Mouse (Mus musculus) layer of hippocampus, adult 9-10 months (tissue): Measurements from ENCODE around the gene Etl4.

Source experiments
- DNase-seq: peaks from one replicate; pipeline ENCODE4 v3.0.0; 2022; ENCODE audit warnings: low spot score

The Etl4 gene

DNA sequence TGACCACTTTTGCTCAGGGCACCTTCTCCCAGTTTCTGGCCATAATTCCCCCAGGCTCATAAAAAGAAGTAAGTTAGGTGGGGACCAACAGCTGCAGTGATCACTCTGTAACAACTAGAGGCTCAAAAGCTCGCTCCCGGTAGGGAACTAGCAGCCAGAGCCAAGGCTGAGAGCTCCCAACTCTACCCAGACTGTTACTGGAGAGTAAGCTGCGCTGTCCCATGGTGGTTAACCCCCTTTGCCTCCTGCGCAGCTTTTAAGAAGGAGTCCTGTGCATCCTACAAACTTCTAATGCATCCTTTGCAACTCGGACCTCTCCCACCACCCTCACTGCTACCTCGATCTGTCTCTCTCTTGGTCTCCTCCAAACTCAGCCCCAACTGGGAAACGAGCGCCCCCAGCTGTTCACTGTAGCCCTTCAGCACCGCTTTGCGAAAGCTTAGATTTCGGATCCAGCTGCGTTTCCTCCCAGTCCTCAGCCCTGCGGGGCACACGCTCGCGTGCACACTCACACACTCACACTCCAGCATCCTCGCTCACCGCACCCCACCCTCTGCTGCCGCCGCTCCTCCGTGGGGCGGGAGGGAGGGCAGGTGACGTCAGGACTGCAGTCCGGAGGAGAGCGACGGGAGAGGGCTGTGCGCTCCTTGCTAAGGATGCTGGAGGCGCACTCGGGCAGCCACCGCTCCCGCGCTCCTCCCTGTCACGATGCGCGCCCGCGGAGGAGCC lies at the start of gene Etl4:
Gene Etl4 (plus strand): TSS at position 610 of the 729 bp plus-strand sequence.
- DNase-seq, result peak; percentile 37

DNA sequence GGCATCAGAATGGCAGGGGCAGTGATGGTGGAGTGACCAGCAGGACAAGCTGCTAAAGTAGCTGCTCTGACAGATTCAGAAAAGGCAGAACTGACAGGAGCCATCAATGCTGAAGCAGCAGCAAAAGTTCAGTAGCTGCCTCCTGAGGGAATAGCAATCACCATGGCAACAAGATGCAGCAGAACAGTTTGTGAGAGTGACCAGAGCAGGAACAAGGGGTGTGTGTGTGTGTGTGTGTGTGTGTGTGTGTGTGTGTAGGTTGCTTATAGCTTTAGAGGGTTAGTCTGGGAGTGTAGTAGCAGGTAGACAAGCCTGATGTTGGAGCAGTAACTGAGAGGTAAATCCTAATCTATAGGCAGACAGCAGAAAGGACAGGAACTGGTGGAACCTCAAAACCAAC lies 40.4 kb upstream of the Etl4 start:
- DNase-seq, result no peak

GRCm38 (mm10) chr2:19871881-19872280 lies 37.7 kb upstream of the Etl4 start:
- DNase-seq, result no peak

DNA sequence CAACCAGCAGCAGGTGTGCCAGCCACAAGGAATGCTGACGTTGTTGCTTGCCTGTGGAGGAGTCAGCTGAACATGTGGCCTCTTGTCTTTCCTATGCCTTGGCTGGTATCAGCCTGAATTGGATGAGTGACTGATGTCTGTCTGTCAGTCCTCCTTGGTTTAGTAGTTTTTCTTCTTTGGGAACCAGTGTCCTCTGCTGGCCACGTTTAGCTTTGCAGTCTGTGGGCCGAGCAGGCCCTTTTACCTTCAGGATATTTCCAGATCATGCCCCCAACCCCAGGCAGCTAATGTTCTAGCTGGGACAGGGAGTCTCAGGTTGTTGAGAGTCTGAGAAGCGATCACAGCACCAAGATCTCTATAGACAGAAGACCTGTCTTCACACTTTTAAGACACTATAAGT lies 18.7 kb upstream of the Etl4 start:
- DNase-seq, result no peak

GRCm38 (mm10) chr2:19909900-19910780 lies 560 bp downstream of the Etl4 start:
- no peak for DNase-seq

DNA sequence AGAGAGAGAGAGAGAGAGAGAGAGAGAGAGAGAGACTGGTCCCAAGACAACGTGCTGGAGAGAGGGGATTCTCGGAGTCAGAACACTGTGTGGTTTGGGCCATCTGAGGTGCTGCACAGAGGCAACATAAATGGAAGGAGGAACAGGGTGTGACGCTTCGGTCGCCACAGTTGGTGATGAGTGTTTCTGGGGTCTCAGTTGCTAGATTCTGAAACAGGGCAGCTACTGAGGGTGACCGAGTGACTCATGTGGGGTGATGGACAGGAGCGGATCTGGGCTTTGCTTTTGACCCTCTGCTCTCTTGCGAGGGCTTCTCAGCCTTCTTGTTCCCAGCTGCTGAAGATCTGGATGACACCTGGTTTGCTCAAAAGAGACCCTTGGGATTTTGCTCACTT lies 1.2 kb downstream of the Etl4 start:
- no peak for DNase-seq

DNA sequence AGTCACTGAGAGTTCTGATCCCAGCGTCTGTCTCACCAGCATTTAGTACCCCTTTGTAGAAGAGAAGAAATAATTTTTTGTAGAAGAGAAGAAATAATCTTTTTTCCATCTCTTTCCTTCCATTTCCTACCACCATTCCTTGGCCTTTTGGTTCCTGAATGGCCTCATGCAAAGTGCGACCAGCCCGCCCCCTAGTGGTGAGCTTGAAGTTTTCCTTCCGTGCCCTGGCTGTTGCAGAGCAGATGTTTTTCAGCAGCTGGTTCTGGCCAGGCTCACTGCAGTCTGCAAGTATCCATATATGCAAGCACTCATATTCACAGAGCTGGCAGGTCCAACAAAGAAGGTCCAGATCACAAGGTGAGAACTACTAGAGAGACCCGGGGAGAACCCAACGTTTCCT lies 9.6 kb downstream of the Etl4 start:
- DNase-seq, result no peak

- no peak for DNase-seq
These were observed 20.4 kb downstream of the Etl4 start for GRCm38 (mm10) chr2:19930009-19930408.

DNA sequence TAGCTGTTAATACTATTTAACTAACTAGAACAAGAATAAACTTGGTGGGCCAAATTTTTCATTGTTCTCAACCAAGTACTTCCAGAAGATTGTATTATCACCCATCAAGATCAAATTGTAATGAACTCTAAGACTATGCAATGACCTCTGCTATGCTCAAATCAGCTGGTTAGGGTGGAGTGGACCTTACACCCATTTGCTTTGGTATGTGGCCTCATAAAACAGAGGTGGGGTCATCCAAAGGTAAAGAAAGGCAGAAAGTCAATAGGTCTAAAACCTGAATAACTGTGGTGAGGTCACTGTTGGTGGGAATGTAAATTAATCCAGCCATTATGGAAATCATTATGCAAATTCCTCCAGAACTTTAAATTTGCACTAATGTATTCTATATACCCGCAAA lies 24.3 kb downstream of the Etl4 start:
- DNase-seq, result no peak

DNA sequence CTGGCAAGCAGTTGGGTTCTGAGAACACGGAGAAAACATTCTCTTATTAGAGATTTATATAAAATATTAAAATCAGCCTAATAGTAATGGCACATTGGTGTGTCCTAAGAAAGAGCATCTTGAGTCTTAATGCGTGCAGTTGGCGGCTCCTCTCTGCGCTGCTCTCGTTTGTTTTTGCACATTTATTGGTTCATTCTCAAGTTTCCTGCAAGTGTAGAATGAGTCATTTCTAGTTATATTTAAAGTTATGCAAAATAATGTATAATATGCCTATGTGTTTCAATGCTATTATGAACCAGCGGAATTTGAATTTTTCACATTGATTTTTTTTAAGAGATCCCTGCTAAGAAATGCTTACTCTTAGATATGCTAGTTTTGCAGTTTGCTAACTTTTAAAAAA lies 35.6 kb downstream of the Etl4 start:
- no peak for DNase-seq

- no peak for DNase-seq
These were observed 43.4 kb downstream of the Etl4 start for GRCm38 (mm10) chr2:19953028-19953427.

DNA sequence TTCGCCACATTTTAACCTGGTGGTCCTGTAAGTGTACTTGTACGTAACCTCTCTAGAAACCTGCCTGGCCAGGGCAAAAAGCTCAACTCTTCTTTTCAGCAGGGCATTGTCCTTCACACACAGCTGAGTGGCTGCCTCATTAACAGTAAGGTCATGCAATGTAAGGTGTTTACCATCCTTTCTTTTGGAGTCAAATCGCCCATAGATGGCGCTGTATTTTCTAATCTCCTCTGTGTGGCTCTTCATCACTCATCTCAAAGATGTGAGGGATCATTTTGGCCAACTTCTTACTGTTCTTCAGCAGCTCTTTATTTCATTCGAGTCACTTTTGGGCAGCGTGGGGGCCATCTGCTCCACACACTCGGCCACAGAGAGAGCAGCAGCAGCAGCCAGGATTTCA lies 56.9 kb downstream of the Etl4 start:
- DNase-seq, result no peak

GRCm38 (mm10) chr2:20037671-20038070 lies 128.1 kb downstream of the Etl4 start:
- DNase-seq, result peak; percentile 6

GRCm38 (mm10) chr2:20072377-20072776 lies 162.8 kb downstream of the Etl4 start:
- no peak for DNase-seq

DNA sequence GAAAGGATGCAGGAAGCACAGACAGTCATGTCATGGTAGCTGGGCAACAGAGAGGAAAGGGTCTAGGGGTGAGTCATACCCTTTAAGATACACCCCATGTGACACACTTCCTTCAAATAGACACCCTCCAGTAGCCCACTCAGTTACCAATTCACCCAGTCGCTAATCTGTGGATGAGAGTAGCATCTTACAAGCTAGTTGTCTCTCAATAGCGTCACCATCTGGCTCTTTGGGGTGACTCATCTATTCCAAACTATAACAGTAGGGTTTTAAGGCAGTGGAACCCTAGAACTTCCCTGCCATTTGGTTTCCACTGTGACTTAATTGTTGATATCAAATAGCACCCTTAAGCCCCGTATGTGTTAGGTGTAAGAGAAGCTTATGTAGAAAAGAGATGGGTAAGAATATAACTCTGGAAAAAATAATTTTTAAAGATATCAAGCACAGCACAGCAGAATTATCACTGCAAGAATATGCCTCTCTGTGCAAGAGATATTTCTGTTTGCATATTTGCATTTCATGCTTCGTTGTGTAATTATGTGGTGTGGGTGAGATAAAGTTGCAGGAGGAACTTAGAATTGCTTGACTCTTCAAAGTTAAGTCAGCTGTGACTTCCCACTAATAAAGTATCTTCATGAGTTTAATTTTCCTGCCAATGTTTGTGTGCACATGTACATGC lies 166.7 kb downstream of the Etl4 start:
- DNase-seq, result no peak

DNA sequence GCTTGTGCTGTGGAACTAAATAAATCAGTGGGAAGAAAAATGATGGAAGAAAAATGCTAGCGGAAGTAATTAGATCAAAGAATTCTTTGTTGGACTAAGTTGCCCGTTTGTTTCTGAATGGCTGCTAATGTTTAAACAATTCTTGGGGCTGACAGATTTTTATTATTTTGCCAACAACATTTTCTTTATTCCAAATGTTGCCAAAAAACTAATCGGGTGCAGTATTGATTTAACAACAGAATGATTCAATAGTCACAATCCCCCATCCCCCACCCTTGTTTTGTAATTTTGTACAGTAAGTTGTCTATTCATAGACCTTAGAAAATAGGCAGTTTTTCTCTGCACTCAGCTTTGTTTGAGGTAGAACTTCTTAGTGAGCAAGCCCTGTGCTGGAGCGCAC lies 175.2 kb downstream of the Etl4 start:
- no peak for DNase-seq

DNA sequence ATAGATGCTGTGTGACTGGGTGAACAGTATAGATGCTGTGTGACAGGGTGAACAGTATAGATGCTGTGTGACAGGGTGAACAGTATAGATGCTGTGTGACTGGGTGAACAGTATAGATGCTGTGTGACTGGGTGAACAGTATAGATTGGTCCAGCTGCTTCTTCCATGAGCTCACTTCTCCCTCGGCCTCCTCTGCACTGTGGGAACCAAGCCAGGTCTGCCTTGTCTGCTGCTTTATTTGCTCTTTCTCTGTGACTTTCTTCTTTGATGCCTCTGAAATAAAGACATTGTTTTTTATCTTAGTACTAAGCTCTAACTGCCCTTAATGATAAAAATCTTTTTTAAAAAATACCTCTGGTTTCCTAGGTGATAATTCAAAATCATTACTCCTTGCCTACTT lies 195.9 kb downstream of the Etl4 start:
- no peak for DNase-seq

DNA sequence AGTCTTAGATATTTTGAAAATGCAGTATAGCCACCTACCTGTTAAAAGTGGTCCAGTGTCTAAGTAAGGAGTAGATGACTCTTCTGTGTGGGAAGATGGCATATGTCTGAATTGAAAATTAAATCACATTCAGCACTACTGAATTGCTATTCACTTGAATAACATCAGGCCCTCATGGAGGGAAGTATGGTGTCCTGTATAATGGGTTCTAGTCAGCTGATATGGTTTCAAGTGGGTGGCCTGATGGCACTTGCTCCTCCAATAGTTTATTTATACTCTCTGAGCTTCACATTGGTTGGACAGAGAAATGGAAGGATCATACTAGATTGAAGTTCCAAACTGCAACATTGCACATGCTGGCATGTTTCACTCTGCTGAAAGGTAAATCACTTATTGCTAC lies 202.1 kb downstream of the Etl4 start:
- DNase-seq, result no peak

DNA sequence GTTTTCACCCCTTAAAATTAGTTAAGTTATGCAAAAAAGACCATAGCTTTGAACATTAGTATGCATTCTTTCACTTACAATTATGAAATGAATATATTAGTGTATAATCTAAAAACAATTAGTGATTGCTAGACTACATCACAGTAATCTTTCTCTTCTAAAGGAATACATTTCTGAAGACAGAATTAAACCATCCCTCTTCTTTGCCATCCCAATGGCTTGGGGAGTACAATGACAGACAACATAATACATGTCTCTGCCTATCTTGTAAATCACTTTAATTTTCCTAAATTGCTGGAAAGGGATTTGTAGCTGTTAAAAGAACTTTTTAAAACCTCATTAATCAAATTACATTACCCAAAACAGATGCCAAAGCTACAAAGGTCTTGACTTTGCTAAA lies 216.3 kb downstream of the Etl4 start:
- DNase-seq, result no peak

GRCm38 (mm10) chr2:20131792-20132191 lies 222.2 kb downstream of the Etl4 start:
- DNase-seq, result no peak

DNA sequence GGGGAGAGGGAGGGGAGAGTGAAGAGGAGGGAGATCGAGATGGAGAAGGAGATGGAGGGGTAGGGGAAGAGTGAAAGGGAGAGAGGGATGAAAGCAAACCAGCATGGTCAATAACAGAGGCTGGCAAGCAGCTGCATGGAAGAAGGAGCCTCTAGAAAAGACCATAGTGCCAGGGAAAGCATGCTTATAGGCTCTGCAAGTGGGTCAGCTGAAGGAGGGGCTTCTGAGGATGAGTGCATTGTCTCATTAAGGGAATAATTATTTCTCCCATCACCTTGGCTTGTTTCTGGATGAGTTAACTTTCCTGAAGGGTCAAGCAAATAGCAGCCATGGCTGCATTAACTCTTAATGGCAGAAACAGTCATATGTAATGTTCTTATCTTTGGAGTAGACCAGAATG lies 228.8 kb downstream of the Etl4 start:
- DNase-seq, result no peak

DNA sequence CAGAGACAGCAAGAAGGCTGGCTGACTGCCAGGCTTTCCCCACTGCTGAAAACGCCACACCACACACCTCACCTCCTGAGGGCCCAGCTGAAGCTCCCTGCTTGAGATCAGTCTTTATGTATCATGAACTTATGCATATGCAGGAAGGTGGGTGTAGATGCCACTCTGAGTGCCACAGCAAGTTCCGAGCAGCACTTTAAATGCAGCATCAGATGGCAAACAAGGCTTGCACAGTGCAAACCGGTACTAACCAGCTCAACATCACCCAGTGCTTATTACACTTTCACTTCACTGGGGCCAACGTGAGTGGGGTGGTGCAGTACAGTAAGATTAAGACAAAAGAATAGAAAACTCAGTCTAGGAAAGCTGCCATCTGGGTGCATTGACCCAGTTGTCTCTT lies 235.8 kb downstream of the Etl4 start:
- no peak for DNase-seq

DNA sequence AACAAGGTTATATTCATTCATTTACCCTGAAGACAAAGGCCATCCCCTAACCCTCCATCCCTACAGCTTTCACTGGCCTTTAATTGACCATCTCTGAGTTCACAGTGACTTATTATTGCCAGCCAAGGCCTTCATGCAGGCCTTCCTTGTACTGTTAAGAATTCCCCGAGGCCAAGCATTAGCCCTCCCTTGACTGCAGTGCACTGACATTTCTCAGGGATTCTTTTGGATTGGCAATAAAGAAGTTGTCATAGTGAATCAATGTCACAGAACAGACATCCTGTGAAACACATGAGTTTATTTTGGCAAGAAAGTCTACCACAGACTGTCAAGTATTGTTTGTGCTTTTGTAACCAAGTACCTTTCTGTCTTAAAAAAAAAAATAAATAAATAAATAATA lies 257.5 kb downstream of the Etl4 start:
- no peak for DNase-seq
